Mouse (Mus musculus) heart, embryonic 16.5 days (tissue): ENCODE data around the gene Pfkfb3. TPM values are rescaled to one million over a fixed set of nuclear protein-coding genes. Genes with fewer than 3 reads are reported as not detected.

Experiments used
- ATAC-seq: fragments of 200-750 bp; cut with Nextera tagmentation; replicated peaks from 2 replicates; pipeline ENCODE4 v1.8.0; 2017; ENCODE audit warnings: moderate number of reproducible peaks; ENCODE audit not compliant: insufficient read depth, low FRiP score; ENCODE audit errors: extremely low read depth
- H3K27ac ChIP-seq: fragments of 300-500 bp; sonication (generic); 2 replicates; pipeline ENCODE4 v1.5.1; 2014; ENCODE audit warnings: mild to moderate bottlenecking, low read length, control low read depth, moderate library complexity
- H3K27me3 ChIP-seq: fragments of 300-500 bp; sonication (generic); 2 replicates; pipeline ENCODE4 v1.6.1; 2014; ENCODE audit warnings: low read length, mixed read lengths; ENCODE audit not compliant: control insufficient read depth, insufficient read depth
- H3K36me3 ChIP-seq: fragments of 300-500 bp; sonication (generic); 2 replicates; pipeline ENCODE4 v1.6.1; 2014; ENCODE audit not compliant: control insufficient read depth, insufficient read depth
- H3K4me1 ChIP-seq: fragments of 300-500 bp; sonication (generic); 2 replicates; pipeline ENCODE4 v1.6.1; 2014; ENCODE audit warnings: low read length, mixed read lengths; ENCODE audit not compliant: control insufficient read depth, insufficient read depth
- H3K4me2 ChIP-seq: fragments of 300-500 bp; sonication (generic); 2 replicates; pipeline ENCODE4 v1.6.1; 2014; ENCODE audit warnings: low read depth, mild to moderate bottlenecking, control low read depth, low read length
- H3K4me3 ChIP-seq: fragments of 300-500 bp; sonication (generic); 2 replicates; pipeline ENCODE4 v1.5.1; 2014; ENCODE audit warnings: mild to moderate bottlenecking, control low read depth, low read length
- H3K9ac ChIP-seq: fragments of 300-500 bp; sonication (generic); 2 replicates; pipeline ENCODE4 v1.6.1; 2014; ENCODE audit warnings: low read length, control low read depth
- H3K9me3 ChIP-seq: fragments of 300-500 bp; sonication (generic); replicated peaks from 2 replicates; pipeline ENCODE4 v1.6.1; 2016; ENCODE audit warnings: low read length; ENCODE audit not compliant: control insufficient read depth
- WGBS: fragments of 180-500 bp; shearing (Covaris S2); extraction: QIAGEN DNeasy Blood & Tissue Kit; methylation state at CpG from one replicate; pipeline ENCODE4 v1.1.7; 2014; 5-methylcytosine and 5-hydroxymethylcytosine counted together
- polyA plus RNA-seq: library from polyadenylated mRNA; unstranded; fragments of >200 nt; fragmentation: Nextera tagmentation; extraction: Ambion mirVana; gene quantifications from 2 replicates; pipeline ENCODE4 v1.2.1, GENCODE M21; 2015

Gene Pfkfb3
- polyA plus RNA-seq, 1 experiment from 2014 or later, result 9.5 TPM

GRCm38 (mm10) chr2:11425421-11426131, 128.3 kb downstream of the Pfkfb3 start:
- no peak overlapping the region for H3K4me2 ChIP-seq
- peaks cover 15% of the 10 kb centered on the region for H3K4me1 ChIP-seq
- H3K4me3 ChIP-seq, result no peak overlapping the region
- H3K36me3 ChIP-seq, result no peaks in the 10 kb centered on the region
- no peaks in the 10 kb centered on the region for H3K9me3 ChIP-seq
- H3K27me3 ChIP-seq, result no peaks in the 10 kb centered on the region
- WGBS, result 12% methylated on average over 5 of the region's 5 CpGs
- H3K27ac ChIP-seq, result peak overlapping the region; percentile 67
- ATAC-seq, result peak; percentile 56; the same call in 1 of the 2 replicates
- H3K9ac ChIP-seq, result no peak overlapping the region

- Histone ChIP-seq H3K27me3 (no peaks in the 10 kb centered on the region), H3K4me2 (no peak overlapping the region), H3K9me3 (no peaks in the 10 kb centered on the region), H3K9ac (no peak overlapping the region), H3K4me1 (peaks cover 11% of the 10 kb centered on the region; the same call in 1 of the 2 replicates), H3K27ac (no peak overlapping the region), H3K4me3 (no peak overlapping the region), H3K36me3 (no peaks in the 10 kb centered on the region)
- WGBS, result 60% methylated on average over 5 of the region's 5 CpGs
- no peak for ATAC-seq
These were observed 129.6 kb downstream of the Pfkfb3 start for GRCm38 (mm10) chr2:11424252-11424651.

GRCm38 (mm10) chr2:11423421-11423820, 130.5 kb downstream of the Pfkfb3 start:
- H3K9ac ChIP-seq, result no peak overlapping the region
- H3K27me3 ChIP-seq, result no peaks in the 10 kb centered on the region
- no peak for ATAC-seq
- no peaks in the 10 kb centered on the region for H3K36me3 ChIP-seq
- H3K27ac ChIP-seq, result no peak overlapping the region
- WGBS, result 74% methylated on average over 2 of the region's 2 CpGs
- H3K9me3 ChIP-seq, result no peaks in the 10 kb centered on the region
- H3K4me3 ChIP-seq, result no peak overlapping the region
- peaks cover 8% of the 10 kb centered on the region; the same call in 1 of the 2 replicates for H3K4me1 ChIP-seq
- no peak overlapping the region for H3K4me2 ChIP-seq

GRCm38 (mm10) chr2:11422384-11422783, 131.5 kb downstream of the Pfkfb3 start:
- WGBS, result 80% methylated on average over 3 of the region's 3 CpGs
- H3K4me1 ChIP-seq, result peaks cover 8% of the 10 kb centered on the region; the same call in 1 of the 2 replicates
- H3K27me3 ChIP-seq, result no peaks in the 10 kb centered on the region
- no peak overlapping the region for H3K27ac ChIP-seq
- no peaks in the 10 kb centered on the region for H3K9me3 ChIP-seq
- H3K9ac ChIP-seq, result no peak overlapping the region
- ATAC-seq, result no peak
- no peak overlapping the region for H3K4me3 ChIP-seq
- H3K36me3 ChIP-seq, result no peaks in the 10 kb centered on the region
- no peak overlapping the region for H3K4me2 ChIP-seq

Other genes with a start within 250 kb of the Pfkfb3 start
- 84.5 and 102 TPM in 2 replicates for gene Rbm17, start 50.1 kb upstream of the Pfkfb3 start, polyA plus RNA-seq
- not detected in 2 replicates for gene Gm17490, start 72.2 kb upstream of the Pfkfb3 start, polyA plus RNA-seq
- 8.6 and 21.2 TPM in 2 replicates for gene Il2ra, start 88.7 kb upstream of the Pfkfb3 start, polyA plus RNA-seq
- 16.0 and 19.2 TPM in 2 replicates for gene Il15ra, start 151.2 kb upstream of the Pfkfb3 start, polyA plus RNA-seq
- gene Fbh1, start 223.5 kb upstream of the Pfkfb3 start, polyA plus RNA-seq, result 109 and 113 TPM in 2 replicates
- gene Ankrd16, start 223.8 kb upstream of the Pfkfb3 start, polyA plus RNA-seq, result 34.9 and 38.4 TPM in 2 replicates